In genomic region chr14:8392181-8392825, GRCm38 (mm10) we compare ENCODE assay signal across 30 mouse cellular contexts. TPM values are rescaled to one million over a fixed set of nuclear protein-coding genes. Genes with fewer than 3 reads are reported as not detected.
A peak's percentile ranks its signal among the peaks of the same experiment; 100 is the strongest.
DNase-seq lines count a peak whose midpoint lies in the region; TF ChIP-seq lines count a peak whose summit lies in the region.
"Had no signal": no experiment of that assay in that cellular context is flagged by ENCODE, and none has a peak within 500 bp of the region (broad histone marks: within the 10 kb centered on the region; RNA-seq: fewer than 3 reads in every experiment).

No protein-coding gene starts in this region.

- H3K4me3 ChIP-seq in left cerebral cortex, adult 2 months: no peak overlapping the region
- H3K4me3 ChIP-seq: embryonic facial prominence, embryonic 15.5 days; gastrocnemius, adult 2 months; hindbrain, embryonic 12.5 days; liver, embryonic 13.5 days; neural tube, embryonic 12.5 days had no signal

- intact Hi-C loops in left cerebral cortex, postnatal 14 days (cut with DNase I): no loop called here
- intact Hi-C loops in left cerebral cortex, adult 2 months (cut with DNase I): no loop called here

- DNase-seq in adrenal gland, adult (ENCODE audit: inconsistent age in 2 of 2, low spot score in 1 of 2): peak; percentile 55 to 84
- DNase-seq in adrenal gland, postnatal 4 days (ENCODE audit: low spot score in 2 of 2): no peak
- peak; percentile 8 to 9 for DNase-seq in frontal cortex, postnatal 14 days (ENCODE audit: low spot score in 2 of 2)
- DNase-seq in frontal cortex, adult 2 months (ENCODE audit: extremely low spot score in 1 of 2, low spot score in 1 of 2): no peak
- peak; percentile 27 to 45 for DNase-seq in left cerebral cortex, postnatal 14 days (ENCODE audit: low spot score in 2 of 2)
- no peak for DNase-seq in left cerebral cortex, adult 2 months (ENCODE audit: extremely low spot score in 1 of 2, low spot score in 2 of 2)
- DNase-seq in adrenal gland, postnatal 36 days: peak; percentile 51 to 57
- no peak for DNase-seq in spleen, postnatal 14 days (ENCODE audit: low spot score in 2 of 2)
- DNase-seq: cerebellum, adult 11 months; cerebellum, adult 9-11 months; gastrocnemius, adult 2 months; kidney, adult 2 months; liver, embryonic 13.5 days; lung, adult 2 months; lung, postnatal 14 days; midbrain, embryonic 14.5 days; retina, postnatal 1 day; thymus, postnatal 14 days had no signal

- no peak overlapping the region for H3K27ac ChIP-seq in left cerebral cortex, adult 2 months
- H3K27ac ChIP-seq: embryonic facial prominence, embryonic 15.5 days; gastrocnemius, adult 2 months; hindbrain, embryonic 12.5 days; kidney, postnatal 0 days; liver, embryonic 13.5 days; neural tube, embryonic 12.5 days had no signal

- no peak for TF ChIP-seq CTCF in left cerebral cortex, adult 2 months (IDR thresholded peaks at IDR 0.05)

RNA-seq across cellular contexts. Expression of gene Oit1, which starts 13.7 kb away (rescaled TPM):
- under 1 TPM in 1 of 2 experiments, not detected in 1; 0.22 TPM for total RNA-seq in adrenal gland, postnatal 4 days (2021)
- not detected in 2 replicates for polyA plus RNA-seq in frontal cortex, adult 2 months (2012; rRNA removed)
- not detected for total RNA-seq in left cerebral cortex, postnatal 14 days (2021)
- total RNA-seq in left cerebral cortex, adult 2 months (2021): not detected
- total RNA-seq in adrenal gland, postnatal 36 days (2021): not detected
- total RNA-seq: common myeloid progenitor, adult 5-6 weeks; gastrocnemius, adult 2 months; gastrocnemius, postnatal 4 days; heart, postnatal 25 days; left cerebral cortex, postnatal 25 days; megakaryocyte progenitor cell, adult 5-6 weeks had no signal
- polyA plus RNA-seq: activated CD4-positive, CD25-positive, alpha-beta regulatory T cell, adult 4 months; forebrain, embryonic 14.5 days; heart, embryonic 14.5 days; hindbrain, embryonic 12.5 days; liver, embryonic 13.5 days; midbrain, embryonic 14.5 days; neural tube, embryonic 12.5 days had no signal

Comparison
In these comparisons a context has a peak if more than half of its experiments do, and no peak if none do; other contexts are left out.
1. DNase-seq: peak in adrenal gland, adult (2 of 2), frontal cortex, postnatal 14 days (2 of 2), left cerebral cortex, postnatal 14 days (2 of 2) and adrenal gland, postnatal 36 days (2 of 2); none in adrenal gland, postnatal 4 days (0 of 2), frontal cortex, adult 2 months (0 of 2), left cerebral cortex, adult 2 months (0 of 2) and spleen, postnatal 14 days (0 of 2).